Comparison of ENCODE assay signal across 17 mouse cellular contexts in the genomic region with DNA sequence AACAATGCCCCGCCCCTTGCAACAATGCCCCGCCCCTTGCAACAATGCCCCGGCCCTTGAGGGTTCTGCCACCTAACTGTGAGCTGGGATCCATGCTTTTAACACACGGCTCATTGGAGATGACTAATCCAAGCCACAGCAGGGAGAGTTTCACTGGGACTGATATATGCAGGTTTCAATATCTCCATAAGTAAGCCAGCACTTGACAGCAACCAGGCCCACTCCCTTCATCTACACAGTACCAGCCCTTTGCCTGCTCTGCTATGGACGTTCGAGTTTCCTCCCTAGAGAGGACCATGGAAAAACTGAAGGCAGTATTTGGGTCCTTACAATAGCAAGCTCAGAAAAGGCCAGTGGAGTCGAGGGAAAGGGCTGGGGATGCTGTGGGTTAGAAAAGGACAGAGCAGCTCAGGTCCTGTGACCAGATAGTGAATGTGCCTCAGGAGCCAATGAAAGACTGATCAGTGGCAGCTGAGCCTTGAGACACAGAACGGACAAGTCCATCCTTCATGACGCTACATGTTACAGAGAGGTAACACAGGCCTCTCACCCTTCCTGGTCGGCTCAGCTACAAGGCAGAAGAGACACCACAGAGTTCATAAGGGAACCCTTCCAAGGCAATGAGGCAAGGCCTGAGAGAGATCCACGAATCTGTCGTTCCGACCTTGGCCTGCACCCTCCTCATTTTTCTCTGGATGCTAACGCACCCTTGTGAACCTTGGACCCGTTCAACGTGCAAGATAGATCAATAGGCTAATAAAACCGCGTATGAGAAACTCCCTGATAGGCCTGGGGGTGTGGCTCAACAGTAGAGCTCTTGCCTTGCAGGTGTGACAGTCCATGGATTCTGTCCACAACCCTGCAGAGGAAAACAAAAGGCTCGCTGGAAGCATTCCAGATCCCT.
A peak's percentile ranks its signal among the peaks of the same experiment; 100 is the strongest.
DNase-seq lines count a peak whose midpoint lies in the region; ATAC-seq and TF ChIP-seq lines count a peak whose summit lies in the region.
"Had no signal": no experiment of that assay in that cellular context is flagged by ENCODE, and none has a peak within 500 bp of the region (broad histone marks: within the 10 kb centered on the region; RNA-seq: fewer than 3 reads in every experiment).

No protein-coding gene starts in this region.

- no peak overlapping the region for H3K9ac ChIP-seq in liver, adult 2 months (ENCODE audit: low read depth, low read length)
- no peak overlapping the region for H3K9ac ChIP-seq in liver, embryonic 11.5 days (ENCODE audit: low read depth, low read length)
- H3K9ac ChIP-seq: liver, embryonic 13.5 days; midbrain, embryonic 12.5 days had no signal

- H3K4me2 ChIP-seq in liver, embryonic 11.5 days, result no peak overlapping the region
- H3K4me2 ChIP-seq: liver, embryonic 13.5 days; midbrain, embryonic 12.5 days had no signal

- H3K36me3 ChIP-seq in liver, adult 2 months (ENCODE audit: control insufficient read depth, insufficient read depth, low read length), result no peaks in the 10 kb centered on the region
- H3K36me3 ChIP-seq in liver, embryonic 11.5 days (ENCODE audit: control insufficient read depth, insufficient read depth, low read length), result no peaks in the 10 kb centered on the region
- no peaks in the 10 kb centered on the region for H3K36me3 ChIP-seq in small intestine, adult 2 months (ENCODE audit: control insufficient read depth, insufficient read depth, low read length)
- H3K36me3 ChIP-seq: liver, embryonic 13.5 days; midbrain, embryonic 12.5 days had no signal

- TF ChIP-seq CTCF in liver, adult 2 months (IDR thresholded peaks at IDR 0.05; ENCODE audit: low read depth, low read length), result no peak
- TF ChIP-seq CTCF in small intestine, adult 2 months (IDR thresholded peaks at IDR 0.05; ENCODE audit: extremely low read depth, insufficient read length, insufficient replicate concordance, low read depth, low read length), result no peak

- no peak overlapping the region for H3K4me3 ChIP-seq in liver, adult 2 months (ENCODE audit: insufficient read depth, low read depth, low read length)
- H3K4me3 ChIP-seq in liver, embryonic 11.5 days (ENCODE audit: low read depth, low read length), result no peak overlapping the region
- no peak overlapping the region for H3K4me3 ChIP-seq in small intestine, adult 2 months (ENCODE audit: low read depth, low read length)
- H3K4me3 ChIP-seq: heart, adult 2 months; layer of hippocampus, adult 2 months; liver, embryonic 13.5 days; midbrain, embryonic 12.5 days had no signal

- H3K79me2 ChIP-seq in liver, adult 2 months (ENCODE audit: control insufficient read depth, insufficient read depth, low read length), result no peaks in the 10 kb centered on the region

- H3K27ac ChIP-seq in liver, adult 2 months (replicated peaks; ENCODE audit: insufficient read depth, low read depth, low read length), result peak overlapping the region; percentile 21
- no peak overlapping the region for H3K27ac ChIP-seq in liver, embryonic 11.5 days (ENCODE audit: low read depth, low read length)
- peak overlapping the region; percentile 96 for H3K27ac ChIP-seq in small intestine, adult 2 months (ENCODE audit: insufficient read depth, low read depth, low read length)
- H3K27ac ChIP-seq: heart, adult 2 months; layer of hippocampus, adult 2 months; liver, embryonic 13.5 days; midbrain, embryonic 12.5 days had no signal

- TF ChIP-seq POLR2A in liver, adult 2 months (IDR thresholded peaks at IDR 0.05; ENCODE audit: extremely low read depth, insufficient read depth, low read length), result no peak
- no peak for TF ChIP-seq POLR2A in small intestine, adult 2 months (IDR thresholded peaks at IDR 0.05; ENCODE audit: low read depth, low read length)

- H3K27me3 ChIP-seq in liver, adult 2 months (ENCODE audit: control insufficient read depth, insufficient read depth, low read length), result no peaks in the 10 kb centered on the region
- H3K27me3 ChIP-seq in liver, embryonic 11.5 days (replicated peaks; ENCODE audit: control insufficient read depth, insufficient read depth, low read length), result no peaks in the 10 kb centered on the region
- H3K27me3 ChIP-seq in small intestine, adult 2 months (ENCODE audit: control insufficient read depth, insufficient read depth, low read length), result no peaks in the 10 kb centered on the region
- H3K27me3 ChIP-seq: liver, embryonic 13.5 days had no signal

- peak; percentile 16 for DNase-seq in adrenal gland, adult 2 months
- DNase-seq in adrenal gland, adult 18-20 months (ENCODE audit: low spot score in 2 of 2), result no peak
- peak; percentile 98 for DNase-seq in liver, adult 2 months (ENCODE audit: extremely low read depth, low read depth, low spot score)
- no peak for DNase-seq in liver, embryonic 11.5 days (ENCODE audit: low spot score)
- DNase-seq in R1 (ENCODE audit: low read depth, low spot score), result peak; percentile 88
- no peak for DNase-seq in gastrocnemius, postnatal 10 days
- no peak for DNase-seq in gastrocnemius, postnatal 14 days
- DNase-seq: cerebellum, postnatal 25 days; heart, adult 2 months; heart, postnatal 4 days; kidney, adult 9 months; liver, embryonic 13.5 days; lung, postnatal 14 days; spleen, adult 18-20 months had no signal

- H3K9me3 ChIP-seq in liver, embryonic 11.5 days (ENCODE audit: control insufficient read depth, low read length), result no peaks in the 10 kb centered on the region
- H3K9me3 ChIP-seq: liver, embryonic 13.5 days; midbrain, embryonic 12.5 days had no signal

- intact Hi-C loops in gastrocnemius, postnatal 14 days (cut with DNase I; ENCODE audit: low total_unique reads), result no loop called here

- 41% methylated on average over 19 of the region's 19 CpGs for WGBS in liver, adult 2 months
- 61% methylated on average over 19 of the region's 19 CpGs for WGBS in liver, embryonic 11.5 days
- 22% methylated on average over 19 of the region's 19 CpGs for WGBS in small intestine, adult 2 months

- peaks cover 4% of the 10 kb centered on the region; the same call in 1 of the 2 replicates for H3K4me1 ChIP-seq in liver, adult 2 months (ENCODE audit: control insufficient read depth, insufficient read depth, low read length)
- H3K4me1 ChIP-seq in liver, embryonic 11.5 days (replicated peaks; ENCODE audit: control insufficient read depth, insufficient read depth, low read length), result no peaks in the 10 kb centered on the region
- H3K4me1 ChIP-seq in small intestine, adult 2 months (ENCODE audit: control insufficient read depth, insufficient read depth, insufficient read length, low read length), result peaks cover 9% of the 10 kb centered on the region

- no peak for ATAC-seq in liver, embryonic 11.5 days (replicated peaks; ENCODE audit: low FRiP score)

Comparison
In these comparisons a context has a peak if more than half of its experiments do, and no peak if none do; other contexts are left out.
1. DNase-seq: peak in adrenal gland, adult 2 months (single experiment), liver, adult 2 months (single experiment) and R1 (single experiment); none in adrenal gland, adult 18-20 months (0 of 2), liver, embryonic 11.5 days (single experiment), gastrocnemius, postnatal 10 days (single experiment) and gastrocnemius, postnatal 14 days (single experiment).